In genomic region chr14:103260437-103260836, GRCm38 (mm10) we compare ENCODE assay signal across 30 mouse cellular contexts.
"Had no signal": no experiment of that assay in that cellular context is flagged by ENCODE, and none has a peak within 500 bp of the region (broad histone marks: within the 10 kb centered on the region; RNA-seq: fewer than 3 reads in every experiment).

No protein-coding gene starts in this region.

- H3K27me3 ChIP-seq: limb, embryonic 12.5 days; limb, embryonic 13.5 days; limb, embryonic 15.5 days; liver, embryonic 12.5 days; liver, embryonic 13.5 days; liver, embryonic 15.5 days; lung, embryonic 15.5 days; megakaryocyte, embryonic 14.5 days; midbrain, embryonic 12.5 days; midbrain, embryonic 15.5 days; neural tube, embryonic 12.5 days had no signal

- ATAC-seq: liver, embryonic 12.5 days; liver, postnatal 0 days; lung, postnatal 0 days; midbrain, embryonic 15.5 days; midbrain, embryonic 16.5 days had no signal

- H3K4me3 ChIP-seq: limb, embryonic 10.5 days; limb, embryonic 12.5 days; limb, embryonic 13.5 days; limb, embryonic 15.5 days; liver, embryonic 12.5 days; liver, embryonic 13.5 days; liver, embryonic 15.5 days; lung, embryonic 15.5 days; megakaryocyte, embryonic 14.5 days; midbrain, embryonic 10.5 days; midbrain, embryonic 12.5 days; midbrain, embryonic 15.5 days; myocyte; neural tube, embryonic 12.5 days had no signal

- H3K9ac ChIP-seq: limb, embryonic 12.5 days; limb, embryonic 13.5 days; limb, embryonic 15.5 days; liver, embryonic 12.5 days; liver, embryonic 13.5 days; liver, embryonic 14.5 days; liver, embryonic 15.5 days; liver, postnatal 0 days; lung, embryonic 14.5 days; lung, embryonic 15.5 days; midbrain, embryonic 12.5 days; midbrain, embryonic 15.5 days; neural tube, embryonic 12.5 days had no signal

- H3K27ac ChIP-seq: limb, embryonic 10.5 days; limb, embryonic 12.5 days; limb, embryonic 13.5 days; limb, embryonic 15.5 days; liver, embryonic 12.5 days; liver, embryonic 13.5 days; liver, embryonic 14.5 days; liver, embryonic 15.5 days; lung, embryonic 15.5 days; macrophage; midbrain, embryonic 10.5 days; midbrain, embryonic 12.5 days; midbrain, embryonic 15.5 days; neural tube, embryonic 12.5 days had no signal

- H3K4me1 ChIP-seq: limb, embryonic 10.5 days; limb, embryonic 12.5 days; limb, embryonic 13.5 days; limb, embryonic 15.5 days; liver, embryonic 13.5 days; liver, embryonic 15.5 days; lung, embryonic 15.5 days; megakaryocyte, embryonic 14.5 days; midbrain, embryonic 10.5 days; midbrain, embryonic 12.5 days; midbrain, embryonic 15.5 days; neural tube, embryonic 12.5 days had no signal

- H3K9me3 ChIP-seq: limb, embryonic 10.5 days; limb, embryonic 12.5 days; limb, embryonic 13.5 days; limb, embryonic 15.5 days; liver, embryonic 12.5 days; liver, embryonic 13.5 days; liver, embryonic 15.5 days; lung, embryonic 15.5 days; megakaryocyte, embryonic 14.5 days; midbrain, embryonic 10.5 days; midbrain, embryonic 12.5 days; midbrain, embryonic 15.5 days; neural tube, embryonic 12.5 days had no signal

- DNase-seq: left cerebral cortex, postnatal 4 days; liver; liver, embryonic 13.5 days; liver, postnatal 0 days; lung, adult 18-20 months; lung, adult 2 months; lung, embryonic 14.5 days; lung, postnatal 10 days; lung, postnatal 14 days; lung, postnatal 36 days; lung, postnatal 4 days; midbrain, embryonic 14.5 days had no signal

- H3K4me2 ChIP-seq: limb, embryonic 12.5 days; limb, embryonic 13.5 days; limb, embryonic 15.5 days; liver, embryonic 11.5 days; liver, embryonic 12.5 days; liver, embryonic 13.5 days; liver, embryonic 15.5 days; lung, embryonic 14.5 days; lung, embryonic 15.5 days; midbrain, embryonic 12.5 days; midbrain, embryonic 15.5 days; neural tube, embryonic 12.5 days had no signal
